Mouse (Mus musculus): ENCODE data around the gene Polr1e.

DNA sequence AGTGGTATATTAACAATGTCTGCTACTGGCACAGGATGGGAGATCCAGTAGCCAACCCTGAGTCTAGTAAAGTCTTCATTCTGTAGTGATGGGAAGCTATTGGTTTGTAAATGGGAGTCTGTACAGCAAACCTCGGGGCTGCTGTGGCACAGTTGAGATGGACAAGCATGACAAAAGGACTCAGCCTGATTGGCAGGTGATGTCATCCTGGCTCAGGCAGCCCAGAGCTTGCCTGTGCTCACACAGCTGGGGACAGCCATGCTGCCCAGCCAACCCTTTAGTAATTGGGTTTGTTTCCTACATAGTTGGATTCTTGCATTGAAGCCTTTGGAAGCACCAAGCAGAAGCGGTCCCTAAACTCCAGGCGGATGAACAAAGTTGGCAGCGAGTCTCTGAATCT lies 8.1 kb downstream of the Polr1e start:
- TF ChIP-seq CTCF (IDR thresholded peaks at IDR 0.05; ENCODE audit: low read depth, low read length) (no peak), POLR2A (IDR thresholded peaks at IDR 0.05; ENCODE audit: borderline replicate concordance, low read depth, low read length) (no peak)

Data from bone marrow macrophage, adult 2 months (primary cell).